Mouse (Mus musculus): ENCODE data around the gene Piwil1.
"Not testable (repeated sequence)": the region's sequence is repeated elsewhere in the genome, so short reads cannot be mapped to it uniquely, and the experiment has no call there.

Gene Piwil1

DNA sequence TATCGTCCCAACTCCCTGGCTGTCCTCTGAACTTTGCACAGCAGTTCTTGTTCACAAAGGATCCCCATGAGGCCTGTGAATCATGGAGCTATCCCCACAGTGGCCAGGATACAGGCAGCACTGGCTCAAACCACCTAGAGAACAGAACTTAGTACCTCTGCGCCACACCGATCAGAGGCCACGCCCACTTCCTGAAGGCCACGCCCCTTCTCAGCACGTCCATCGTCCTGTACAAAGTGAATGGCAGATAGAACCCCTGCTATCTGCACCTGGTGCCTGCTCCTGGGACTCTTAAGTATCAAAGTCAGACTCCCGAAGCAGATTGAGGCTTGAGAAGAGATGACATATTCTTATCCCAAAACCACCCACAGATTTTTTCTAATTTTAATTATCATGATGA, 8.3 kb downstream of the Piwil1 start:
- DNase-seq (ENCODE audit: low read depth in 2 of 2, low spot score in 2 of 2) = no peak

DNA sequence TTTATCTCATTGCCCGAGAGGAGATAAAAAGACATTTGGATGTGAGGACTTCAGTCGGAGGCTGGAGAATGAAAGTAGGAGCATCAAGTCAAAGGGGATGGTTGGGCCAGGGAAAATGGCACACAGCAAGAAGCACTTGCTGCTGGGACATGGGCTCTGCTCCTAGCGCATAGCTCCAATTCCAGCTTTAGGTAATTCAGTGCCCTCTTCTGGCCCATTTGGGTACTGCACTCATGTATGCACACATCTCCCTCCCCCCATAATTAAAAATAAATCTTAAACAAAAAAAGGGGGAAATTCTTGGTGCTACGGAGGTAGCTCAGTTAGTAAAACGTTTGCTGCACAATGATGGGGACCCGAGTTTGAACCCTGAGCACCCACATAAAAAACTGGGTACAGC, 9.5 kb downstream of the Piwil1 start:
- DNase-seq (ENCODE audit: low read depth in 2 of 2, low spot score in 2 of 2) = no peak

DNA sequence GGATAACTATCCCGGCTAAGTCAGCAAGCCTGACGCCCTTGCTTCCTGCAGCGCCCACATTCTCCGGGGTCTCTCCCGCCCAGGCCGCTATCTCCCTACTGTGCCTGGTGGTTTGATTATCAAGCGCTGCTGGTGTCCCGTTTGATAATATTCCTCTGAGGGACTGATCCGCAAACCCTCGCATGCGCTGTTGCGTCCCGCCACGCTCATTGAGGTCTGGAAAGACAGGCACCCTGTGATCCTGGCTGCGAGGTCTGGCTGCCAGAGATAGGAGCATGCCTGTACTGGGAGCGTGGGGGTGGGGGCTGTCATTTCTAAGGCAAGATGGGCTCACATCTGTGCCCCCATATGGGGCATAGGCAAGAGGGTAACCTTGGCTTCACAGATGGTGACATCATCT, 12.8 kb downstream of the Piwil1 start:
- DNase-seq (ENCODE audit: low read depth in 2 of 2, low spot score in 2 of 2) = no peak

GRCm38 (mm10) chr5:128720461-128720860, 18.1 kb downstream of the Piwil1 start:
- not testable (repeated sequence) for DNase-seq (ENCODE audit: low read depth in 2 of 2, low spot score in 2 of 2)

- DNase-seq (ENCODE audit: low read depth in 2 of 2, low spot score in 2 of 2) = no peak
These were observed 27.0 kb downstream of the Piwil1 start for GRCm38 (mm10) chr5:128729341-128729740.

- no peak for DNase-seq (ENCODE audit: low read depth in 2 of 2, low spot score in 2 of 2)
These were observed 28.3 kb downstream of the Piwil1 start for GRCm38 (mm10) chr5:128730634-128731033.

DNA sequence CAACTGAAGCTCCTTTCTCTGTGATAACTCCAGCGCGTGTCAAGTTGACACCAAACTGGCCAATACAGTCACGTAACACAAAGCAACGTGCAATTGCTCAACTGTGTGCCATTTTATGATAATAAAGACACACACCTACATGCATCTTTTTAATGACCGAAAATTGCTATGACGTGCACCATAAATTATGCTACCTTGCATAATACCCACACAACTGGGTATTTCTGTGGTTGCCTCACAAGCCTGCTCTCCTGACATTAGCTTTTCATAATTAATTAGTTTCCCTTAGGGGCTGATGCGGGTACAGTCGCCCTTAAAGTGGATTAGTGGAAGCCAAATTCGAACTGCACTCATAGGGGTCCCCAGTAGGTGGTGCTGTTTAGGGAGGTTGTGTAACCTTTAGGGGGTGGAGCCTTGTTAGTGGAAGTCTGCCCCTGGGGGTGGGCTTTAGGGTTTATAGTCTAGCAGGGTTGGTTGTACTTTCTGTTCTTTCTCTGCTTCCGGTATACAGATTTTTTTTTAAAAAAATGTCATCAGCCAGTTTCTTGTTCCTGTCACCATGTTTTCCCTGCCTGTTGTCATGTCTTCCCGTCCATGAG, 30.2 kb downstream of the Piwil1 start:
- DNase-seq (ENCODE audit: low read depth in 2 of 2, low spot score in 2 of 2) = no peak

DNA sequence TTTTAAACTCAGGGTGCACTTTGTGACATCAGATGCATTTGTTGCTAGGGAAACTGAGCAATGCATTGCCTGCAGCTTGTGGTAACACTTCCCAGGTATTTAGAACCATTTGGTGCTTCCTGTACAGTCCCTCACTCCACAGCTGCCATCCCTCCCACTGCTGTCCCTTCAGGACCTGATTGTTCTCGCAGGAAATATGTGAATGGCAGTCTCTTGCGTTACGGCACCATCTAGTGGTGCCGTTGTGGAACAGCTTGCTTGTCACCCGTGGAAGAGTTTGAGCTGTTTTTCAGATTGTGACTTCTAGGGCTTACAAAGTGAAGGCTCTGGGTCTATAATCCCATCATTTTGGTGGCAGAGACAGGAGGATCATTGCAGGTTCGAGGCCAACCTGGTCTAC, 31.6 kb downstream of the Piwil1 start:
- no peak for DNase-seq (ENCODE audit: low read depth in 2 of 2, low spot score in 2 of 2)

DNA sequence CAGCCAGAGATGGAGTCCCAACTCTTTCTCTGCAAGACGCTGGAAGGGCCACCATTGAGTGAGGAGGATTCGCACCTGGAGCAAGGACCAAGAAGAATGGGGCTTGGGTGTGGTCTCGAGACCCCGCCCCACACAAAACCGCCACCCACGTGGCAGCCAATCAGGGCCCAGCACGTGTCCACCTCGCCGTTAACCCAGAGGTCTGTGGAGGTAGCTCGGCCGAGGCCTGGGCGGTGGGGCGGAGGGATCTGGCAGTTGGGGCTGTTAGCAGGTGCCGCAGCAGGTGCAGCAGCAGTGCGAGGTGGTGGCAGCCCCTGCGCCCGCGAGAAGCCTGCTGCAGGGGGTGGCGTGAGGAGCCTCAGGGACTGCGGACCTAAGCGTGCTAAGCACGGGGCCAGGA, 33.6 kb downstream of the Piwil1 start:
- no peak for DNase-seq (ENCODE audit: low read depth in 2 of 2, low spot score in 2 of 2)

- DNase-seq (ENCODE audit: low read depth in 2 of 2, low spot score in 2 of 2) = no peak
These were observed 37.0 kb downstream of the Piwil1 start for GRCm38 (mm10) chr5:128739168-128739837.

- no peak for DNase-seq (ENCODE audit: low read depth in 2 of 2, low spot score in 2 of 2)
These were observed 37.5 kb downstream of the Piwil1 start for GRCm38 (mm10) chr5:128739838-128740171.

GRCm38 (mm10) chr5:128744351-128744750, 42.0 kb downstream of the Piwil1 start:
- no peak for DNase-seq (ENCODE audit: low read depth in 2 of 2, low spot score in 2 of 2)

- DNase-seq (ENCODE audit: low read depth in 2 of 2, low spot score in 2 of 2) = no peak
These were observed 42.9 kb downstream of the Piwil1 start for GRCm38 (mm10) chr5:128745206-128745605.

DNA sequence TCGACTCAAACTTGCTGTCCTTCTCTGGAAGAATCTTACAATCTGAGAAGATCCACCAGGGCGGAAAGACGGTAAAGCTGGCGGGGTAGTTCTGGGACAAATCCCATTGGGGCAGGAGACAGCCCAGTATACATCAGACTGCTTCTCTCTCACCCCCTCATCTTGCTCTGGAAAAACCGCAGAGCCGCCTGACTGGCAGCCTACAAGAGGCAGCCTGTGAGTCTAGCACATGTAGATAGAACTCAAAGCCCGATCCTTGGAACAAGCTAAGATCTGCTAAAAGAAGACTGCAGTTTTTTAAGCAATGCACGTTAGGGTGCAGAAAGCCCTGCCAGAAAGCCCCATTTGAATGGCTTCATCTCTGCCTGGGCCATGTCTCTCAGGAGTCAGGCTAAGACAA, 43.9 kb downstream of the Piwil1 start:
- no peak for DNase-seq (ENCODE audit: low read depth in 2 of 2, low spot score in 2 of 2)

GRCm38 (mm10) chr5:128761118-128761517, 58.8 kb downstream of the Piwil1 start:
- DNase-seq (ENCODE audit: low read depth in 2 of 2, low spot score in 2 of 2) = no peak

- no peak for DNase-seq (ENCODE audit: low read depth in 2 of 2, low spot score in 2 of 2)
These were observed 66.8 kb downstream of the Piwil1 start for GRCm38 (mm10) chr5:128769026-128769631.

DNA sequence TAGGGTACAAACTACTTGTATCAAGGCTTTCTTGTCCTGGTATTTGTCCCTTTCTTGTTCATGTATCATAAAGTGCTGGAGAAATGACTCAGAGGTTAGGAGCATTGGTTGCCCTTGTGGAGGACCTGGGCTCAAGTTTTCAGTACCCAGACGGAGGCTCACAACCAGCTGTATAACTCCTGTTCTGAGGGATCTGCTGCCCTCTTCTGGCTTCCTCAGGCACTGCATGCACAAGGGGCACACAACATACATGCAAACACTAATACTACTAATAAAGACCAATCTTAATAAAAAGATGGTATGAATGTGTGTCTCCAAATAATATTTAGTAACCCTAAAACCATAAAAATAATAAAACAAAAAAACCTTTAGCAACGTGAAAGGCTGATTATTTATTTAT, 74.1 kb downstream of the Piwil1 start:
- no peak for DNase-seq (ENCODE audit: low read depth in 2 of 2, low spot score in 2 of 2)

DNA sequence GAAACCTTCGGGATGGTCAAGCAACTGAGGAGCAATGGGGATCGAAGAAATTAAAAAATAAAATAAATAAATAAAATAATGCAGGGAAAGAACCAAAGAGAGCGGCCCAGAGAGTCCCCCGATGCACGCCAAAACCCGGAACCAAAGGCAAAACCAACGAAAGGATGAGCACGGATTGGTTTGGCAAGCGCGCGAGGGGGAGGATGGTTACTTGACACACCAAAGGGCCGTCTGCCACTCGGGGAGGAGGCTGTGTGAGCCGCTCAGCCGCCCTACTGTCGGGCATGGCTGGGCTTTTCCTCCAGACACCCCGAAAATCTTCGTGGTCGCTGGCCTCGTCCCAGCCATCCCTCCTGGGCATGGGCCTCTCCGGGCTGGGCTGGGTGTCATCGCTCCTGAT, 79.3 kb downstream of the Piwil1 start:
- no peak for DNase-seq (ENCODE audit: low read depth in 2 of 2, low spot score in 2 of 2)

- no peak for DNase-seq (ENCODE audit: low read depth in 2 of 2, low spot score in 2 of 2)
These were observed 98.3 kb downstream of the Piwil1 start for GRCm38 (mm10) chr5:128800592-128800991.

All from CD8-positive naive resting alpha-beta T cell, adult 2 months (primary cell).